Mouse (Mus musculus) forebrain, embryonic 15.5 days (tissue): ENCODE measurements around the gene Abr. TPM values are rescaled to one million over a fixed set of nuclear protein-coding genes. Genes with fewer than 3 reads are reported as not detected.
A peak's percentile ranks its signal among the peaks of the same experiment; 100 is the strongest.

Experiments used
- ATAC-seq: fragments of 200-750 bp; cut with Nextera tagmentation; replicated peaks from 2 replicates; pipeline ENCODE4 v1.8.0; 2017; ENCODE audit warnings: mild to moderate bottlenecking, moderate TSS enrichment, moderate library complexity
- H3K27ac ChIP-seq: fragments of 300-500 bp; sonication (generic); replicated peaks from 2 replicates; pipeline ENCODE4 v1.5.1; 2015; ENCODE audit warnings: mild to moderate bottlenecking, inconsistent platforms
- H3K27me3 ChIP-seq: fragments of 300-500 bp; sonication (generic); 2 replicates; pipeline ENCODE4 v1.6.1; 2015; ENCODE audit warnings: inconsistent platforms
- H3K36me3 ChIP-seq: fragments of 300-500 bp; sonication (generic); 2 replicates; pipeline ENCODE4 v1.6.1; 2015; ENCODE audit warnings: mild to moderate bottlenecking, inconsistent platforms
- H3K4me1 ChIP-seq: fragments of 300-500 bp; sonication (generic); 2 replicates; pipeline ENCODE4 v1.6.1; 2015; ENCODE audit warnings: inconsistent platforms
- H3K4me2 ChIP-seq: fragments of 300-500 bp; sonication (generic); replicated peaks from 2 replicates; pipeline ENCODE4 v1.6.1; 2015; ENCODE audit warnings: mild to moderate bottlenecking, inconsistent platforms
- H3K4me3 ChIP-seq: fragments of 300-500 bp; sonication (generic); 2 replicates; pipeline ENCODE4 v1.5.1; 2015; ENCODE audit warnings: mild to moderate bottlenecking, inconsistent platforms
- H3K9ac ChIP-seq: fragments of 300-500 bp; sonication (generic); replicated peaks from 2 replicates; pipeline ENCODE4 v1.6.1; 2015; ENCODE audit warnings: mild to moderate bottlenecking, inconsistent platforms
- H3K9me3 ChIP-seq: fragments of 300-500 bp; sonication (generic); 2 replicates; pipeline ENCODE4 v1.6.1; 2016; ENCODE audit warnings: inconsistent platforms
- whole genome bisulfite sequencing: fragments of 180-500 bp; shearing (Covaris S2); methylation state at CpG from one replicate; pipeline ENCODE4 v1.1.7; 2015; ENCODE audit warnings: mixed read lengths; 5-methylcytosine and 5-hydroxymethylcytosine counted together
- polyA plus RNA-seq: library from polyadenylated mRNA; unstranded; fragments of >200 nt; fragmentation: Nextera tagmentation; extraction: Ambion mirVana; gene quantifications from 2 replicates; pipeline ENCODE4 v1.2.1, GENCODE M21; 2015

Abr gene
- polyA plus RNA-seq = 111 and 112 TPM in 2 replicates

DNA sequence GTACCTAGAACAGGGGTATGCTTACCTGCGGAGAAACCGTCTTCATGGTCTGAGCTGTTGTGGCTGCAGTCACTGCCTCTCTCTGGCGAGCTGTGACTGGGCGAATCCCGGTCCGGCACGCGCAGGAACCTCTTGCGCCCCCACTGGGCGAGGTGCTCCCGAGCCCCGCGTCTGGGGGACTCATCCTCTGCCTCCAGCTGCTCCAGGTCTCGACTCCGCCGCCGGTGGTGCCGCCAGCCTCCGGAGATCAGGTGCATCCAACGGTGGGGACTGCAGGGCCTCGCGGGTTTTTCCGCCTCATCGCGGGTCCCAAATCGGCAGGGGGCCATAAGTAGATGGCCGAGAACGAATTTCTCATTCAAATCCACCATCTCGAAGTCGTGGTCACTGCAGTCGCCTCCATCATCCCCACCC is at the start of gene Abr:
Abr (minus strand) TSS at position 163 of the 414 bp plus-strand sequence.
- Histone ChIP-seq H3K27me3 (peaks cover 39% of the 10 kb centered on the region), H3K4me3 (peak within 1 kb of the TSS; percentile 63), H3K4me2 (peak within 1 kb of the TSS; percentile 99), H3K9ac (peak within 1 kb of the TSS; percentile 35), H3K36me3 (no peaks in the 10 kb centered on the region), H3K4me1 (peaks cover 23% of the 10 kb centered on the region), H3K9me3 (no peaks in the 10 kb centered on the region), H3K27ac (no peak within 1 kb of the TSS)
- ATAC-seq = peak; percentile 39; the same call in 1 of the 2 replicates
- WGBS = under 1% methylated on average over 31 of the region's 31 CpGs

- Histone ChIP-seq H3K4me2 (no peak overlapping the region), H3K9me3 (no peaks in the 10 kb centered on the region), H3K4me1 (peaks cover 18% of the 10 kb centered on the region), H3K27me3 (peaks cover 83% of the 10 kb centered on the region), H3K9ac (no peak overlapping the region), H3K4me3 (no peak overlapping the region), H3K27ac (no peak overlapping the region), H3K36me3 (no peaks in the 10 kb centered on the region)
- 39% methylated on average over 4 of the region's 4 CpGs for WGBS
- no peak for ATAC-seq
Measured at GRCm38 (mm10) chr11:76667807-76668206, 45.7 kb upstream of the Abr start.

DNA sequence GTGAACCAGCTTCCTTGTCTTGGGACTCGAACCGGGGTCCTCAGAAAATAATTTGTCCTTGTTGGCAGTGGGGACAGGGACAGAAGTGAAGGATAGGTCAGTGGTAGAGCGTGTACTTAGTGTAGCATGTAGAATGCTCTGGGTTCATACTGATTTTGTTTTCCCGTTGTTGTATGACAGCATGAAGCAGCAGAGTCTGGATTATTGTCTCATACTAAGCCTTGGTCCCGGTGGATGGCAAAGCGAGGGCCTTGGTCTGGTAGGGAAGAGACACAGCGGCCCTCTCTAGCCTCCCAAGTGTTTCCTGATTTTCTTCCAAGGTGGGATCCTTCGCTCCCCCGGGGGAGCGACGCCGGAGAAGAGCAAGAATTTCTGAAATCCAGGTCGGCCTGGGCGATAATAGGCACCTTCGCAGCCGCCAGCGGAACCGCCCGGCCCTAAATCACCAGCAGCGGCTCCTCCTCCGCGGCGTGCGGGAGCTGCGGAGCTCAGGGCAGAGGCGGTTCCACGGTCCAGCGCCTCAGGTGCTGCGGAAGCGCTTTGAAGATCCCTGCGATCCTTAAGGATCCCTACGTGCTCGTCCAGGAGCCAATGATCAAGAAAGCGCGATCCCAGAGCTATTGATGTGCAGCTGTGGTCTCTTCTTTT is 44.0 kb upstream of the Abr start:
- Histone ChIP-seq H3K27me3 (peaks cover 67% of the 10 kb centered on the region), H3K4me2 (peak overlapping the region; percentile 68), H3K4me1 (peaks cover 8% of the 10 kb centered on the region; the same call in 1 of the 2 replicates), H3K27ac (no peak overlapping the region), H3K9ac (peak overlapping the region; percentile 43), H3K36me3 (no peaks in the 10 kb centered on the region), H3K4me3 (peak overlapping the region; percentile 39), H3K9me3 (no peaks in the 10 kb centered on the region)
- 8% methylated on average over 35 of the region's 35 CpGs for WGBS
- ATAC-seq = no peak

DNA sequence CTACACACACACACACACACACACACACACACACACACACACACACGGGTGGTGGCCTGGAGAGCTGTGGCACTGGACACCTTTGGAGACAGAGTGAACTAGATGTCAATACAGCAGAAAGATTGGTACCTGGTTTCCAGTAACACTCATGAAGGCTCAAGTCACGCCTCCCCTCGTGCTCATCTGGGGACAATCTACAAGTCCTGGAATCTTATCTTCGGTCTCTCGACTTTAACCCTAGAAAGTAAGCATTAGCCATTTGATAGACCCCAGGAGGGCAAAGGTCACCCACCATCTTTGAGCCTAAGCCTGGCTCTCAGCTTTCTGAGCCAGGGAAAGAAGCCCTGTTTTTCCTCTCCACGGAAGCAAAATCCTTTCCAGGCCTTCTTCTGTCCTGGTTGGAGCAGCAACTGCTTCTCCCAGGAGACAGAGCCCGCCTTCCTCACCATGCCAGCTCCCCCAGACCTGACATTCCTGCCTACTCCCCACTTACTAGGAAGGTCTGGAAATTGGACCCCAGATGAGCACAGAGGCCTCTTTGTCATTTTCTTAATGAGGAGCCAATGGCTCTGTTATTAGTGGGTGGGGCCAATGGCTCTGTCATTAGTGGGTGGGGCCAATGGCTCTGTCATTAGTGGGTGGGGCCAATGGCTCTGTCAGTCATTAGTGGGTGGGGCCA is 39.8 kb upstream of the Abr start:
- H3K4me1 ChIP-seq = peaks cover 8% of the 10 kb centered on the region; the same call in 1 of the 2 replicates
- no peak overlapping the region for H3K4me2 ChIP-seq
- H3K9ac ChIP-seq = no peak overlapping the region
- H3K27me3 ChIP-seq = peaks cover 32% of the 10 kb centered on the region
- no peaks in the 10 kb centered on the region for H3K9me3 ChIP-seq
- no peaks in the 10 kb centered on the region for H3K36me3 ChIP-seq
- WGBS = 71% methylated on average over 7 of the region's 7 CpGs
- no peak for ATAC-seq
- no peak overlapping the region for H3K4me3 ChIP-seq
- H3K27ac ChIP-seq = no peak overlapping the region

- Histone ChIP-seq H3K27me3 (peaks cover 15% of the 10 kb centered on the region), H3K4me1 (no peaks in the 10 kb centered on the region), H3K9ac (no peak overlapping the region), H3K4me2 (no peak overlapping the region), H3K36me3 (no peaks in the 10 kb centered on the region), H3K27ac (no peak overlapping the region), H3K9me3 (no peaks in the 10 kb centered on the region), H3K4me3 (no peak overlapping the region)
- no peak for ATAC-seq
- 81% methylated on average over 14 of the region's 14 CpGs for WGBS
Measured at GRCm38 (mm10) chr11:76659138-76659930, 37.2 kb upstream of the Abr start.

GRCm38 (mm10) chr11:76657450-76657970 is 35.4 kb upstream of the Abr start:
- Histone ChIP-seq H3K27me3 (peaks cover 7% of the 10 kb centered on the region; the same call in 1 of the 2 replicates), H3K9me3 (no peaks in the 10 kb centered on the region), H3K9ac (no peak overlapping the region), H3K27ac (no peak overlapping the region), H3K4me2 (no peak overlapping the region), H3K36me3 (no peaks in the 10 kb centered on the region), H3K4me1 (no peaks in the 10 kb centered on the region), H3K4me3 (no peak overlapping the region)
- ATAC-seq = no peak
- WGBS = 37% methylated on average over 4 of the region's 4 CpGs

GRCm38 (mm10) chr11:76655106-76655505 is 33.0 kb upstream of the Abr start:
- no peak for ATAC-seq
- Histone ChIP-seq H3K4me2 (no peak overlapping the region), H3K4me1 (no peaks in the 10 kb centered on the region), H3K9ac (no peak overlapping the region), H3K9me3 (no peaks in the 10 kb centered on the region), H3K36me3 (no peaks in the 10 kb centered on the region), H3K27me3 (peaks cover 19% of the 10 kb centered on the region; the same call in 1 of the 2 replicates), H3K4me3 (no peak overlapping the region), H3K27ac (no peak overlapping the region)
- WGBS = 4% methylated on average over 10 of the region's 10 CpGs

DNA sequence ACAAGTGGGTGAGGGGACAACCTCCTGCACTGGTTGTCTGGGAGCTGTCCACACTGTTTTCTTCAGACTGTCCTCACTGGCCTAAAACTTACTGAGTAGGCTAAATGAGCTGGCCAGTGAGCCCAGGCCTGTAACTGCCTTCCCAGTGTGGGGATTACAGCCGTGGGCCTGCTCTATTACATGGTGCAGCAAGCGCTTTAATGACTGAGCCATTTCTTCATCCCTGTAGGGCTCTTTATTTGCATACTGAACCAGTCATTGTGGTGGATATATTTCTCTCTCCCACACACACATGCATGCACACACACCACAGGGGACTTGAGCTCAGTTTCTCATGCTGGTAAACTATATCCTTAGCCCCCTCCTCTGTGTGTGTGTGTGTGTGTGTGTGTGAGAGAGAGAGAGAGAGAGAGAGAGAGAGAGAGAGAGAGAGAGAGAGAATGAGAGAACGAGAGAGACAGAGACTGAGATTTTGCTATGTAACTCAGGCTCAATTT is 30.8 kb upstream of the Abr start:
- Histone ChIP-seq H3K9me3 (no peaks in the 10 kb centered on the region), H3K4me3 (no peak overlapping the region), H3K4me2 (no peak overlapping the region), H3K9ac (no peak overlapping the region), H3K36me3 (no peaks in the 10 kb centered on the region), H3K4me1 (no peaks in the 10 kb centered on the region), H3K27ac (no peak overlapping the region), H3K27me3 (peaks cover 29% of the 10 kb centered on the region; the same call in 1 of the 2 replicates)
- no peak for ATAC-seq
- WGBS = 36% methylated on average over 3 of the region's 3 CpGs

DNA sequence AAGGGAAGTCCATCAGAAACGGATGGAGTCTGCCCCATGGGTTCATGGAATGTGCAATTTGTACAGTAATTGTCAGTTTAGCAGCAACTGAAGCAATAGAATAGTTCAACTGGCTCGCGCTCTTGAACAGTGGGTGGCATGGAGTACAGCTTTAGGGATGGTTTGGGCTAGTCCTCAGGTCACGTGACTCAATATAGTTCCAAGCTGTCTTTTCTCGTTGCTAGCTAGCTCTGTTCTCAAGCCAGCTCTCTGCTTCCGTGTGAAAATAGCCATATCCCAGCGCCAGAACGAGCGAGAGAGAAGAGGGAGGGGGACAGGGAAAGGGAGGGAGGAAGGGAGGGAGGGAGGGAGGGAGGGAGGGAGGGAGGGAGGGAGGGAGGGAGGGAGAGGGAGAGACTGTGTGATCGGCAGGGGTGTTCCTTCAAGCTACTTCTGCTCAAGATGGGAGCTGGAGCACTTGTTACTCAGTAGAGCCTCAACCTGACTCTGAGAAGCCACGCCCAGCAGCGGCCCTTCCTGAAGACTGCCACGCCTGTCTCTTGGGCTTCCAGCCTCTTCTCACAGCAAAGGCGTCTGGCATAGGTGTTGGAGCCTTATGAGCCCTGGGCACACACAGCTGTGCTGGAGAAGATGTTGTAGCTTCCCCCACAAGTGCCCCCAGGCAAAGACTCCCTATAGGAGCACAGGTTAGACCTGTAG is 28.9 kb upstream of the Abr start:
- H3K4me2 ChIP-seq = no peak overlapping the region
- no peak overlapping the region for H3K4me3 ChIP-seq
- 54% methylated on average over 12 of the region's 14 CpGs for WGBS
- ATAC-seq = no peak
- no peak overlapping the region for H3K27ac ChIP-seq
- H3K9ac ChIP-seq = no peak overlapping the region
- H3K4me1 ChIP-seq = peaks cover 18% of the 10 kb centered on the region
- H3K27me3 ChIP-seq = peaks cover 29% of the 10 kb centered on the region; the same call in 1 of the 2 replicates
- H3K36me3 ChIP-seq = no peaks in the 10 kb centered on the region
- H3K9me3 ChIP-seq = no peaks in the 10 kb centered on the region

DNA sequence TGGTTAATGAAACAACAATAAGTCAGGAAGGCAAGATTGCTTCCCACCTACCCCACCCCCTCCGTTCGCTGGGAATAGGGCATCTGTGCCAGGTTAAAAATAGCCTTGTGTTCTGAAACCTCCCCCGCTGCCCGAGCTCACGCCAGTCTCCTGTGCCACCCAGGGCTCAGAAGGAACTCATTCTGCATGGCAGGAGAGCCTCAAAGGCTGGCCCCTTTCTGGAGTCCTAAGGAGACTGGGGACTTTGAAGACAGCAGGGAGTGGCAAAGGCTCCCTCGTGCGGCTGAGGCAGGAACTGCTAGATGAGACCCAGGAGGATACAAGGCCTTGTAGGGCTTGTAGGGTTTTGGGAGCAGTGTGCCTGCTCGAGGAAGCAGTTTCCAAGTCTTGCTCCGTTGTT is 25.4 kb upstream of the Abr start:
- no peak overlapping the region for H3K9ac ChIP-seq
- ATAC-seq = peak; percentile 80
- peak overlapping the region; percentile 12; the same call in 1 of the 2 replicates for H3K4me3 ChIP-seq

DNA sequence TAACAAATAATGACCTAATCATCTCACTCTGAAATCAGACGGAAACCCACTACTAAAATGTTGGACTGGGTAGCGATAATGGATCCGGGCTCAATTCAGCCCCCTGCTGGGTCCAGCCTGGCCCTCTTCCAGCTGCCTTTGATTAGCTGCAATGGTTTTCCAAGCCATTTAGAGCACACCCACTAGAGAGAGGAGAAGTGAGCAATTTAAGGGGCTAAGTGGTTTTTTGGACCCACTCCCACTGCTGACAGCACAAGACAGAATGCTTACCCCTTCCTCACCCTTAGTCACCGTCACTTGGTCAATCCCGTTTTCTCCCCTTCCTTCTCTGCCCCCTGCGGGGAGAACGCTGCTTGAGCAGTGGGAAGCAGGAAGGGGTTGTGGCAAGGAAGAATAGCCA is 24.9 kb upstream of the Abr start:
- peak; percentile 85 for ATAC-seq
- Histone ChIP-seq H3K9me3 (no peaks in the 10 kb centered on the region), H3K4me3 (peak overlapping the region; percentile 12; the same call in 1 of the 2 replicates), H3K27me3 (peaks cover 20% of the 10 kb centered on the region; the same call in 1 of the 2 replicates), H3K4me1 (peaks cover 30% of the 10 kb centered on the region), H3K4me2 (peak overlapping the region; percentile 42), H3K36me3 (no peaks in the 10 kb centered on the region), H3K27ac (peak overlapping the region; percentile 75), H3K9ac (no peak overlapping the region)
- 0% methylated on average over 7 of the region's 7 CpGs for WGBS

More for the DNA sequence above, 25.4 kb upstream of the Abr start:
- H3K27me3 ChIP-seq = peaks cover 22% of the 10 kb centered on the region; the same call in 1 of the 2 replicates
- no peaks in the 10 kb centered on the region for H3K36me3 ChIP-seq
- peaks cover 30% of the 10 kb centered on the region for H3K4me1 ChIP-seq
- no peaks in the 10 kb centered on the region for H3K9me3 ChIP-seq
- H3K27ac ChIP-seq = peak overlapping the region; percentile 75
- 5% methylated on average over 9 of the region's 9 CpGs for WGBS
- peak overlapping the region; percentile 42 for H3K4me2 ChIP-seq
